Mouse (Mus musculus) cerebellum, postnatal 10 days (tissue): ENCODE measurements at regions not wholly inside any gene's neighbourhood (a gene's known extent, or its start where the extent isn't known, plus 50 kb on each side); places are given as distances from the start of the nearest gene placed in this dataset.
A peak's percentile ranks its signal among the peaks of the same experiment; 100 is the strongest.

ENCODE experiments used
- DNase-seq, 2 experiments: peaks; one replicate each; pipeline ENCODE4 v3.0.0; 2021; ENCODE audit warnings: mixed read lengths in 2 of 2

DNA sequence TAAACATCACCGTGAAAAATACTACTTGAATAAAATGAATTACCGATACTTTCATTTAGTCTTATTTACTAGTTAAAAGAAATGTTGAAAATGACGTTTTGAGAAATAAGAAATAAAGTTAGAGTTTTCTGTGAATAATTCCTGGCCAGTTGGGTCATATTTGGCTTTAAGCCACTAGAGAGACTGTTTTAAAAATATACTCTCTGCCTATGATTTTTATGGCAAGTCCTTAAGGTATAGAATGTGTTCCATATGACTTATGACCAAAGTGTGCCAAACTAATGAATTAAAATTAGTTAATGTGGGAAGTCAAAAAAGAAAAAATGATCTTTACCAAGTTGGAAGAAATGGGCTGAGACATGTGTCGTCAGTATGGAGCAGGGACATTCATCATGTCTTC lies 354.2 kb upstream of the Col3a1 start:
- no peak for DNase-seq

DNA sequence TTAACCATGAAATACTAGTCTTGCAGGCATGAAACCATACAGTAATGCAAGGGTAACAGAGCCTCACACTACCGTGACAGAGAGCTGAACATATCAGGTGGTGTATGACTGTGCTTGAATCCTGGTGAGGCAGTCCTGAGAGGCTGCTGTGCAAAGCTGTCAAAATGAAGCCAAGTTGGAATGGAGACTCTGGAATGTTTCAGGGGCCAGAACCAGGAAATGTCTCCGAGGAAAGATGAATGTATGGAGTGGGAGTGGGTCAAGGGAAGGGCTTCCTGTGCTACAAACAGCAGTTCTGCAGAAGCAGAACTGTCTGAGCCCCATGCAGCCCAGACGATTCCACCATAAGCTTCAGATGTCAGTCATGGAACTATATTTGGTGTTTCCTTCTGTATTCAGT lies 324.2 kb upstream of the Col3a1 start:
- no peak for DNase-seq

DNA sequence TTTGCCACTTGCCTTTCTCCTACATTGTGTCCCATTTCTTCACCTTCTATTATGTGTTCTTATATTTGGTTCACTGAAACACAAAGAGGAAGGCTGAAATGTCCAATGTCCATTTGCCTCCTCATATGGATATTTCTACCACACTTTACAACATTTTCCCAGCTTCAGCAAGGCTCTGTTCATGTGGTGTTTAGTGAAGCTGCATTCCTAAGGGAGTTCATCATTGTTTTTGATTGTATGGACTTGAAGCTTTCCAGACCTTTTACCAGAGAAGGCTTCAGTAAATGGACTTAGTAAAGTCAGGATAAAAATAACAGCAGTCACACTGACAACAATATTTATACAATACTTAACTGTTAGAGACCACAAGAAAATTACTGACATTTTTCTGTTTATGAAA lies 290.8 kb upstream of the Col3a1 start:
- DNase-seq, result no peak

DNA sequence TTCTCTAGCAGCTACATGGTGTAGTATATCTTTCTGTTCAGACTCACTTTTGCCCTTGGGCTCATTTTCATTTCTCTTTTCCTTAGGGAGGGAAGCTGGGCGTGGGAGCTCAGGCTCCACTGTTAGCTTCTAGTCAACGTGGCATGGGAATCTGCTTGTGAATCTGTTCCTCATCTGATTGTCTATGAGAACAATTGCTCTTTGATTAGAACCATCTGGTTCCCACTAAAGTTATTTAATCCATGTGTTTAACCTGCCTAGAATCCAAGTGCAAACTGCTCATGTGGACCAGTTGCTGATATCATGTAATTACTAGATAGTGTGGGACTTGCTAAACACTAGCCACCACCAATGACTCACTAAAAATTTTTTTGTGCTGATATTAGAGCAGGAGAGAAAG lies 290.1 kb upstream of the Col3a1 start:
- no peak for DNase-seq

DNA sequence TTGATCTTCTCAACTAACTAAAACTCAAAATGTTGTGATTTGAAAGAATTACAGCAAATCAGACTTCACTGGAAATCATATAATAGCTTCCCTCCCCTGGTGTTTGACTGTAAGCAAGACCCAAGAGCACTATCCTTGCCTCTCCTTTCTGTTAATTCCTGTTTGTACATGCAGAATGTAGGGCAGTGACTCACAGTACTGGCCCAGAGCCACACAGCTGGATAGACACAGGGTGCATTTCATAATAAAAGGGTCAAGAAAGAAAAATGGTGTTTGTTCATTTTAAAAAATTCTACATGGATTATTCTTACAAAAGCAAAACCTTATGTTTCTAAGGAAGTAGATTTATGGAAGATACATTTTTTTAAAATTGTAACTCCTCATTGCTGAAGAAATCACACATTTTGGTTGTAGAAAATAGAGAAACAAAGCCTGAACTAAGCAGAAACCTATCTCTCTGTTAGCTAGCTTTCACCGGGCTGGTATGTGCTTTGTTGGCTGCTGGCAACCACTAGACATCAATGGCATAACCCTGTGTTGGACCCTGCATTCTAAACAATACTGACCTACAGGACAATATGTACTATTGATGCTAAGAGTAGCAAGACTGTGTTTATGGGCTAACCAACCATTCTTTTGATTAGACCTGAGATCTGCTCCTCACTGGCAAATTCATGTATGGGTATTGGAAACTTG lies 289.0 kb upstream of the Col3a1 start:
- peak in 1 of 2 experiments; percentile 13 for DNase-seq

DNA sequence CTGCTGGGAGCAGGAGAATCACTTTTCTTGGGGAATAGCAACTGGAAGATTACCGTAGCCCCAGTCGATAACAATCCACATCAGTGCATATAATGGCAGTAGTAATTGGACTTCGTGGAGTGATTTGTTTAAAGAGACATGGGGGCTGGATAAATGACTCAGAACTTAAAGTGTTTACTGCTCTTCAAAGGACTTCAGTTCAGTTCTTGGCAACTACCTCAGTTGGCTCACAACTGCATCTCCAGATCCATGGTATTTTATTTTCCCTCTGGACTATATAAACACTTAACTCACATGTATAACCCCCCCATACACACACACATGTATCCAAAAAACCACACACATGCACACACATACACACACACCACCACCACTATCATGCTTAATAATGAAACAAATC lies 288.0 kb upstream of the Col3a1 start:
- no peak for DNase-seq

DNA sequence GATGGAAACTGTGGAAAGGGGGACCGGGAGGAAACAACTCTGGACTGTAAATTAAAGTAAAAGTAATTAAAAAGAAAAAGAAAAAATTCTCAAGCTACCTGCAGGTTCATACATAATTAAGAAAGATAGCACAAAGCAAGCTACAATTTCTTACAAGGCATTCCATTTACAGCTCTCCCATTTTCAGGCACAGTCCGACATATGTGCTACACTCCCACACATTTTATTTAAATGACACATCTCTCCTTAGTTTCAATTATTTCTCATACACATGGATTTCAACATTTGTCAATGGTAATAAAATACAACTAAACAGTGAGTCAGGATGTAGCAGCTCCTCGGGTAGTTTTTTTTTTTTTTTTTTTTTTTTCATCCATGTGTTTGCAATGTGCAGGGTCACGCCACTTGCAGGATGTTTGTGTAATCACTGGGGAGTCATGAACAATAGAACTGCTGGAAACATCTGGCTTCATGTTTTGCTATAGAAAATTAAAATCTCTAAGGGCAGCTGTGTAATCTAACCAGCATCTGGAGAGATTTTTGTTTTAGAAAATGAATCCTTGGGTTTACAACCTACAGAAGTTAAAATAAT lies 279.8 kb upstream of the Col3a1 start:
- no peak for DNase-seq

DNA sequence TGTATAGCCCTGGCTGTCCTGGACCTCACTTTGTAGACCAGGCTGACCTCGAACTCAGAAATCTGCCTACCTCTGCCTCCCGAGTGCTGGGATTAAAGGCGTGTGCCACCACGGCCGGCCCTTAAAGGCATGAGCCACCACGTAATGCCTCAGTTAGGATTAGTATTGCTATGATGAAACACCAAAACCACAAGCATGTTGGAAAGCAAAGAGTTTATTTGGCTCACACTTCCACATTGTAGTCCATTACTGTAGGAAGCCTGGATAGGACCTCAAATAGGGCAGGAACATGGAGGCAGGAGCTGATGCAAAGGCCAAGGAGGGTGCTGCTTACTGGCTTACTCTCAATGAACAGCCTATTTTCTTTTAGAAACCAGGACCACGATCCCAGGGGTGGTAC lies 278.0 kb upstream of the Col3a1 start:
- DNase-seq, result no peak

DNA sequence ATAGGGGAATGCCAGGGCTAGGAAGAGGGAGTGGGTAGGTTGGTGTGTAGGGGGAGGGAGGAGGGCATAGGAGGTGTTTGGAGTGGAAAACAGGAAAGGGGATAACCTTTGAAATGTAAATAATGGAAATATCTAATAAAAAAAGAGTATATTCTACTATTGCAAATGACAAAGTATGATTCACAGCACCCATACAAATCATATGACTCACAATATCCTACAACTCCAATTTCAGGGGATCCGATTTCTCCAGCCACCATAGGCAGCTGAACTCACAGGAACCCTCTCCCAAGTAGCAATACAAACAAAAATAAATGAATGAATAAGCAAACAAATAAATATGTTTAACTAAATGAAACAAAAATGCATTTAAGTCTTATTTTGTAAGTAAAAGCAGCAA lies 270.0 kb upstream of the Col3a1 start:
- no peak for DNase-seq

DNA sequence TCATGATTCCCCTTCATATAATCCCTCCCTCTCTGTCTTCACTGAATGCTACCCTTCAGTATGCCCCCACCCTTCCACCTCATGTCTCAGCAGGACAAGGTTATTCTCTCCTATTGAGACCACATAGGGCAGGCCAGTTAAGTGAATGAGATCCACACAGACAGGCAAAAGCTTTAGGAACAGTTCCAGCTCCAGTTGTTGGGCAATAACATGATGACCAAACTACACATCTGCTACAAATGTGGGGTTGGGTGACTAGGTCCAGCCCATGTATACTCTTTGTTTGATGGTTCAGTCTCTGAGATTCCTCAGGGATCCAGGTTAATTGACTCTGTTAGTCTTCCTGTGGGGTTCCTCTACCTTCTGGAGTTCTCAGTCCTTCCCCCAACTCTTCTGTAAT lies 269.5 kb upstream of the Col3a1 start:
- DNase-seq, result no peak

DNA sequence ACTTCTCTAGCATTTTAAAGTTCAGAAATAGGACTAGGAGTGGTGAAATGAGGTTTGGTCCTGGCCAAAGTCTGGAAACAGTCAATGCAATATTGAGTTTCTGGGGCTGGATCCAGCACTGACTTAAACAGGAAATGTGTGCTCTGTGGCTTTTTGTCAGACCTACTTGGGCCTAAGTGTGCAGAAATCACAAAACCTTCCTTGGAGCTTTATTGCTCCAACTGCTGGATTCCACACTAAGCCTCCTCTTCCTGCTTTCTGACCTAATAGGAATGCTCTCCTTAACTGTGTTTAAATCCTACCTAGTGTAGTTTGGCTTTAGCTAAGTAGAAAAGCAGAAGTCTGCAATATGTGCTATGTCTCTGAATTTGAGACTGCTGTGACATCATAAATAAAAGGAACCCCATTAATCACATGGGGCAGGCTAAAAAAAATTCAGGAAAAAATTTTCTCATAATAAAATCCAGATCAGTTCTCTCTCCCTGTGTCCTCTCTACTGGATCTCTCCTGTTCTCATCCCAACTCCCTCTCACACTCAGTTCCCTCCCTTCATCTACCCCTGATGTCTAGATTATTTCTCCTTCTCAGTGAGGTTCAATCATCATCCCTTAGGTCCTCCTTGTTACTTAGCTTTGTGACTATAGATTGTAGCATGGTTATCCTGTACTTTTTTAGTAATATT lies 268.0 kb upstream of the Col3a1 start:
- no peak for DNase-seq

DNA sequence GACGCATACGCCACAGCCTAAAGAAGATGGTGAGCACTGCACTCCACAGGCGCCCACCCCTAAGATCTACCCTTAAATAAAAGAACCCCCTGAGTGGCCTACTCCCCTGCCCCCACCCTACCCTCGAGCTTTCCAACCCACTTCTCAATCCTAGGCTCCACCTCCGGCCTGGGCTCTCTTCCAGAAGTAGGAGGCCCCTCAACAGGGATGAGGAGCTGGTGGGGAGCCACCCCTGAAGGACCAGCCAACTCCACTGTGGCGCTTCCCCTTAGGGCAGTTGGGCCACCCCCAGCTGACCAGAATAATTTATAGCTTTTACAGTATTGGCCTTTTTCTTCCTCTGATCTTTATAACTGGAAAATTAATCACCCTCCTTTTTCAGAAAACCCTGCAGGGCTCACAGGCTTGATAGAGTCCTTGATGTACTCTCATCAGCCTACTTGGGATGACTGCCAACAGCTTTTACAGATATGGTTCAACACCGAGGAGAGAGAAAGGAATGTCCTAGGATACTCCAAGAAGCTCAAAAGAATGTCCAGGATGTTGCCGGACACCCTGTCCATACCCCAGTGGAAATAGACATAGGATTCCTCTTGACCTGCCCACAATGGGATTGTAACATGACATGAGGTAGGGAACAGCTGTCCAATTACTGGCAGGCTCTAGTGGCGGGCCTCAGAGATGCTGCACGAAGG lies 220.3 kb upstream of the Col3a1 start:
- DNase-seq, result no peak

DNA sequence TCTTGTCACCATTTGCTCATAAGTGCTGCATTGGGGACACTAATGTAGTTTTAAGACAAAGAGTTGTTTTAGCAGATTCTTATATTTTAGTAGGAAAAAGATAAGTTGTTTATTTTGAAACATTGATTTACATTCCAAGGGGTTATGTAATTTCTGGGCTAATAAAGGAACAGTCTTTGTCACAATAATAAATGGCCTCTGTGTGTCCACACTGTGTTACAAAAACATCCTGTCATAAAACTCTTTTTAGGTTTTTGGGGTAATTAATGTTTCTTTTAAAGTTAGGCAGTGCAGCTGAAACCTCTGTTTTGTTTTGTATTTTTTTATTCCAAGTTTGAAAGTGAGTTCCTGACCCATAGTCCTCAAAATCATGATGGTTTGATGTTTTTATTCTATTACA lies 210.4 kb upstream of the Col3a1 start:
- DNase-seq, result no peak

DNA sequence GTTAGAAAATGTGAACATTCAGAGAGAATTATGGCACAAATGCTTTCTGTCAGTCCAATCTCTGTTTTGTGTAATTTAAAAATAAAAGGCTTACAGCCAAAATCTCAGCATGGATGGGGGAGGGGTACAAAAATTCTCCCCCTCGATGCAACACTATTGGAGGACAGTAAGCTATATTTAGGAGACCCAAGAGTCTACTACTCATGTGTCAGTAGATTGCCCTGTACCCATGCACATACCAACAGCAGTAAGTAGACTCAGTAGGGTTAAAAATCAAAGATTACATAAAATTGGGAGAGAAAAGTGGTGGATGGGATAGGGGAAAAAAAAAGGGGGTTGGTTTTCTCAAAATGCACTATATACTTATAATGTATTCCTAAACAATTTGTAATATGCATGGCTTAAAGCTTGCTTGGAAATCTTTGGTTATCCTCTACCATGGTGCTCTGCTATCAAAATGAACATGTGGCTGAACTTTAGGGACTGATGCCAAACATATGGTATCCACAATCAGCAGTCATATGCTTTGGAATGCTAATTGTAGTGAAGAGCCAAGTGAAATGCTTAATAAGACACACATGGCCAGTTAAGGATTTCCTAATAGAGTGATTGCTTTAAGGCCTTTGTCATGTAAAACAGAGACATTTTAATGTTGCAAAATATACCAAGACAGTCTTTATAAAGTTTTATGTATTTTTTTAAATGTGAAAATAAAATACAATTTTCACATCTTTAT lies 194.8 kb upstream of the Col3a1 start:
- DNase-seq, result peak in 1 of 2 experiments; percentile 1

DNA sequence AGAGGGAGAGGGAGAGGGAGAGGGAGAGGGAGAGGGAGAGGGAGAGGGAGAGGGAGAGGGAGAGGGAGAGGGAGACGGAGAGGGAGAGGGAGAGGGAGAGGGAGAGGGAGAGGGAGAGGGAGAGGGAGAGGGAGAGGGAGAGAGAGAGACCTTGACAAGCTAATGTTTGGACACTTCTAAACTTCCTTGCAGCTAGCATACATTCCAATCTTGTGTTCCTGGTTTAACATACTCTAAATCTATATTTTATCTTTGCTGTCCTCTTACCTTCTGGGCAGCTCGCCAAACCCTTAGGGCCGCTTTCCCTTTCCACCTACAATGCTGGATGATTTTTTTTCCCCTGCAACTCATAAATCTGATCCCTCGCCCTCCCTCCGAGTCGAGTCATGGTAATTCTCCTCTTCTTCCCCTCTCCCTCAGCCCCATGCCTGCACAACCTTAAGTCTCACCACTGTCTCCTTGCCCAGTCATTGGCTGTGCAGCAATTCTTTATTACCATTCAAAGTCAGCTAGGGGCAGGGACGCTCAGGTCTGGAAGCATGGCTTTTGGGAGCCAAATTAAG lies 176.1 kb upstream of the Col3a1 start:
- peak; percentile 1 for DNase-seq

DNA sequence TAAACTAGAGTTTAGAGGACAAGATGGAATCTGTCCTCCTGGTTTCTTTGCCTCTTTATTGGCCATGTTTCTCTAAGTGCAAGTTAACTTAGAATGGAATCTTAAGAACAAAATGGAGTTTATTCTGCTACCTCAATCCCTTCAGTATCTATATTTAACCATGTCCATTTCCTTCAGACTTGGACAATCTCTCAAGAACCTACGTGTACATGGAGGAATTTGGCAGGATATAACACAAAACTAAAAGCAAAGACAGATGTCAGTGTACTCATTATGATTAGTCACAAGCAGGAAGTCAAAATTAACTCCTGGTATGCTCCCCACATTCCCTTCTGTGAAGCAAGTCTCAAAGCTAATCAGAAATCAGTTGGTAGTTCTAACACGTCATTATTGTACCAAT lies 164.3 kb upstream of the Col3a1 start:
- no peak for DNase-seq

DNA sequence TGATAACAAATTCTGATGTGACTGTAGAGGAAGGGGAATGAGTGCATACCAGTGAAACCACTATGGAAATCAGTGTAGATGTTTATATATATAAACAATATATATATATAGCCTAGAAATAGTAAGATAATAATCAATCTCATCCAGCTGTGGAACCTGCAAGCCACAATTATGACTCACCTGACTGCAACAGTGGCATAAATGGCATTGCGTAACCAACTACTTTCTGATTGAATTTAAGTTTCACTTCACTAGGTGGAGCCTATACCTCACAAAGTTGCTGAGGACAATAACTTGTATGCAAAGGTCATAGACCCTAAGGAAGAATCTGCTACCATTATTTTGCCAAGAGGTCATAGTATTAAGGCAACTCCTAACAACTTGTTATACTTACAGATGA lies 129.7 kb upstream of the Col3a1 start:
- DNase-seq, result no peak

DNA sequence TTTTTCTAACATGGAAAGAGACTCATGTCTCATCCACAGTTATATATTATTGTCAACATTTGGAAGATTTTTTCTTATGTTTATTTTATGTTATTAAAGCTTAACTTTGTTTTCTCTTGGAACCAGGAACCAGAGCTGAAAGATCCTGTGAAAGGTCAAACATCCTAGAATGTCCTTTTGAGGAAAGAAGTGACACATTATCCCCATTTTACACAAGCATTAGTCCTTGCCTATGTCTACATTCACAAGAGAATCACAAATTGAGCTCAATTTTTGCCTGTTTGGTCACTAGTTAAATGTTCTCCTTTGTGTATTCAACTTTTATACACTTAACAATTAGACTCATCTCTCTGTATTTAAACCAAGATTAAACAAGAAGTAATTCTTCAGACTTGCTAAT lies 126.0 kb upstream of the Col3a1 start:
- DNase-seq, result no peak

DNA sequence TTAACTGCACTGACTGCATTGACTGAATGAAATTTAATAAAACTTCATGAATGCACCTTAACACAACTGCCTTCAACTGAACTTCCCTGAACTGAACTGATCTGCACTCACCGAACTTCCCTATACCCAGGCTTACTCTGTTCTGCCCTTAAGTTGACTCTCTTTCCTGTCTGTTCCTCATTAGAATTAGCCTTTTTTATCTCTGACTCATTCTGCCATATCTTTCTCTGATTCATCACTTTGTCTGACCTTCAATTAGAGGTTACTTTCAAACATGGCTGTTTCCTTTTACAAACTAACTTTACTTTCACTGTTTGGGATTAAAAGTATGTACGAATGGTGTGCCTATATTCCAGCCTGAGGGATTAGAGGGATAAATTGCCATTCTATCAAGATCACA lies 103.4 kb upstream of the Col3a1 start:
- no peak for DNase-seq

DNA sequence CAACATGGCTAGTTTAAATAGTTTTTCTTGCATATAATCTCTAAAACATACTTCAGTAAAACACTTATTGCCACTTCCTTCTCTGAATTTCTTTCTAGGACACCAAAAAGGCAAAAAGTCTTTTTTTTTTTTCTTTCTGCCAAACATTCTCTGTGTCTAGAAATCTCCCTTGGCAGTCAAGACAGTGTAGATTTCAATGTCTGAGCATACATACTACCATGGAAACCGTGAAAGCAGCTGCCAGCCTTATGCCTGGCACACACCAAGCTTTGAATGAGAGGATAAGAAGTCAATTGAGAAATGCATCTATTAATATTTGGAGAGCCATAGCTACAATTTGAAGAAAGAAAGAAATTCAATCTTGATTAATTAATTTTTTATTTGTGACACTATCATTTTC lies 95.1 kb upstream of the Col3a1 start:
- DNase-seq, result peak in 1 of 2 experiments; percentile 1
